Mouse (Mus musculus): ENCODE measurements around the gene Slc35f3. TPM values are rescaled to one million over a fixed set of nuclear protein-coding genes. Genes with fewer than 3 reads are reported as not detected.
"Not testable (repeated sequence)": the region's sequence is repeated elsewhere in the genome, so short reads cannot be mapped to it uniquely, and the experiment has no call there.

Gene Slc35f3
- polyA plus RNA-seq, 1 experiment from 2014 or later, result 0.71 TPM

- no peak overlapping the region for H3K4me3 ChIP-seq
- 20% methylated on average over 2 of the region's 2 CpGs for WGBS
These were observed 81.8 kb downstream of the Slc35f3 start for GRCm38 (mm10) chr8:126380141-126380540.

GRCm38 (mm10) chr8:126381299-126381698 lies 82.9 kb downstream of the Slc35f3 start:
- Histone ChIP-seq H3K4me1 (no peaks in the 10 kb centered on the region), H3K9ac (no peak overlapping the region), H3K4me3 (no peak overlapping the region), H3K27ac (no peak overlapping the region), H3K27me3 (no peaks in the 10 kb centered on the region), H3K36me3 (no peaks in the 10 kb centered on the region), H3K4me2 (no peak overlapping the region), H3K9me3 (no peaks in the 10 kb centered on the region)
- ATAC-seq (ENCODE audit: borderline replicate concordance, extremely low read depth, low FRiP score, low TSS enrichment), result no peak
- WGBS, result 66% methylated on average over 7 of the region's 7 CpGs

More at GRCm38 (mm10) chr8:126380141-126380540, 81.8 kb downstream of the Slc35f3 start:
- Histone ChIP-seq H3K9me3 (no peaks in the 10 kb centered on the region), H3K4me2 (no peak overlapping the region), H3K4me1 (no peaks in the 10 kb centered on the region), H3K9ac (no peak overlapping the region), H3K27ac (no peak overlapping the region), H3K36me3 (no peaks in the 10 kb centered on the region), H3K27me3 (no peaks in the 10 kb centered on the region)
- no peak for ATAC-seq (ENCODE audit: borderline replicate concordance, extremely low read depth, low FRiP score, low TSS enrichment)

- H3K4me2 ChIP-seq, result no peak overlapping the region
- 35% methylated on average over 14 of the region's 14 CpGs for WGBS
These were observed 83.9 kb downstream of the Slc35f3 start for GRCm38 (mm10) chr8:126382216-126382615.

GRCm38 (mm10) chr8:126382749-126383148 lies 84.4 kb downstream of the Slc35f3 start:
- 55% methylated on average over 5 of the region's 5 CpGs for WGBS
- H3K9ac ChIP-seq, result no peak overlapping the region
- H3K4me2 ChIP-seq, result no peak overlapping the region
- no peak overlapping the region for H3K4me3 ChIP-seq
- no peaks in the 10 kb centered on the region for H3K4me1 ChIP-seq
- ATAC-seq (ENCODE audit: borderline replicate concordance, extremely low read depth, low FRiP score, low TSS enrichment), result no peak
- no peaks in the 10 kb centered on the region for H3K9me3 ChIP-seq
- H3K36me3 ChIP-seq, result no peaks in the 10 kb centered on the region
- H3K27me3 ChIP-seq, result no peaks in the 10 kb centered on the region
- no peak overlapping the region for H3K27ac ChIP-seq

More at GRCm38 (mm10) chr8:126382216-126382615, 83.9 kb downstream of the Slc35f3 start:
- Histone ChIP-seq H3K27me3 (no peaks in the 10 kb centered on the region), H3K4me1 (no peaks in the 10 kb centered on the region), H3K9me3 (no peaks in the 10 kb centered on the region), H3K4me3 (no peak overlapping the region), H3K36me3 (no peaks in the 10 kb centered on the region), H3K9ac (no peak overlapping the region), H3K27ac (no peak overlapping the region)
- ATAC-seq (ENCODE audit: borderline replicate concordance, extremely low read depth, low FRiP score, low TSS enrichment), result no peak

- no peak overlapping the region for H3K9ac ChIP-seq
- H3K4me2 ChIP-seq, result no peak overlapping the region
- no peaks in the 10 kb centered on the region for H3K9me3 ChIP-seq
- 69% methylated on average over 4 of the region's 4 CpGs for WGBS
- H3K36me3 ChIP-seq, result no peaks in the 10 kb centered on the region
- H3K4me3 ChIP-seq, result no peak overlapping the region
- H3K27me3 ChIP-seq, result no peaks in the 10 kb centered on the region
- no peak for ATAC-seq (ENCODE audit: borderline replicate concordance, extremely low read depth, low FRiP score, low TSS enrichment)
- H3K4me1 ChIP-seq, result no peaks in the 10 kb centered on the region
- H3K27ac ChIP-seq, result no peak overlapping the region
These were observed 89.2 kb downstream of the Slc35f3 start for GRCm38 (mm10) chr8:126387566-126387965.

- Histone ChIP-seq H3K36me3 (no peaks in the 10 kb centered on the region), H3K9ac (no peak overlapping the region), H3K4me1 (no peaks in the 10 kb centered on the region), H3K27me3 (no peaks in the 10 kb centered on the region), H3K4me2 (no peak overlapping the region), H3K4me3 (no peak overlapping the region), H3K27ac (no peak overlapping the region), H3K9me3 (no peaks in the 10 kb centered on the region)
- 50% methylated on average over 2 of the region's 2 CpGs for WGBS
- no peak for ATAC-seq (ENCODE audit: borderline replicate concordance, extremely low read depth, low FRiP score, low TSS enrichment)
These were observed 93.2 kb downstream of the Slc35f3 start for GRCm38 (mm10) chr8:126391541-126391940.

- WGBS, result 71% methylated on average over 9 of the region's 9 CpGs
- Histone ChIP-seq H3K27ac (no peak overlapping the region), H3K4me2 (no peak overlapping the region), H3K9me3 (no peaks in the 10 kb centered on the region), H3K27me3 (no peaks in the 10 kb centered on the region), H3K4me3 (no peak overlapping the region), H3K9ac (no peak overlapping the region), H3K36me3 (no peaks in the 10 kb centered on the region), H3K4me1 (no peaks in the 10 kb centered on the region)
- ATAC-seq (ENCODE audit: borderline replicate concordance, extremely low read depth, low FRiP score, low TSS enrichment), result no peak
These were observed 97.0 kb downstream of the Slc35f3 start for GRCm38 (mm10) chr8:126395386-126395785.

GRCm38 (mm10) chr8:126395917-126396316 lies 97.6 kb downstream of the Slc35f3 start:
- WGBS, result 72% methylated on average over 5 of the region's 5 CpGs

GRCm38 (mm10) chr8:126398349-126398748 lies 100.0 kb downstream of the Slc35f3 start:
- no peak for ATAC-seq (ENCODE audit: borderline replicate concordance, extremely low read depth, low FRiP score, low TSS enrichment)
- H3K4me2 ChIP-seq, result no peak overlapping the region
- no peaks in the 10 kb centered on the region for H3K36me3 ChIP-seq
- H3K9me3 ChIP-seq, result no peaks in the 10 kb centered on the region
- no peak overlapping the region for H3K9ac ChIP-seq
- no peak overlapping the region for H3K27ac ChIP-seq
- H3K4me3 ChIP-seq, result no peak overlapping the region
- no peaks in the 10 kb centered on the region for H3K27me3 ChIP-seq
- H3K4me1 ChIP-seq, result no peaks in the 10 kb centered on the region
- 67% methylated on average over 3 of the region's 3 CpGs for WGBS

More at GRCm38 (mm10) chr8:126395917-126396316, 97.6 kb downstream of the Slc35f3 start:
- Histone ChIP-seq H3K4me3 (no peak overlapping the region), H3K36me3 (no peaks in the 10 kb centered on the region), H3K27ac (no peak overlapping the region), H3K27me3 (no peaks in the 10 kb centered on the region), H3K9ac (no peak overlapping the region), H3K4me2 (no peak overlapping the region), H3K4me1 (no peaks in the 10 kb centered on the region), H3K9me3 (no peaks in the 10 kb centered on the region)
- ATAC-seq (ENCODE audit: borderline replicate concordance, extremely low read depth, low FRiP score, low TSS enrichment), result no peak

- not testable (repeated sequence) for H3K36me3 ChIP-seq; H3K27me3 ChIP-seq; H3K27ac ChIP-seq; H3K9ac ChIP-seq; H3K9me3 ChIP-seq; ATAC-seq (ENCODE audit: borderline replicate concordance, extremely low read depth, low FRiP score, low TSS enrichment); H3K4me1 ChIP-seq; H3K4me3 ChIP-seq; H3K4me2 ChIP-seq
These were observed 106.2 kb downstream of the Slc35f3 start for GRCm38 (mm10) chr8:126404550-126404949.

- Histone ChIP-seq H3K36me3 (no peaks in the 10 kb centered on the region), H3K4me2 (no peak overlapping the region), H3K27me3 (no peaks in the 10 kb centered on the region), H3K4me3 (no peak overlapping the region), H3K9ac (no peak overlapping the region), H3K4me1 (no peaks in the 10 kb centered on the region), H3K9me3 (no peaks in the 10 kb centered on the region), H3K27ac (no peak overlapping the region)
- 64% methylated on average over 4 of the region's 4 CpGs for WGBS
- no peak for ATAC-seq (ENCODE audit: borderline replicate concordance, extremely low read depth, low FRiP score, low TSS enrichment)
These were observed 106.7 kb downstream of the Slc35f3 start for GRCm38 (mm10) chr8:126405030-126405429.

- Histone ChIP-seq H3K4me2 (no peak overlapping the region), H3K4me3 (no peak overlapping the region), H3K9ac (no peak overlapping the region), H3K4me1 (peaks cover 15% of the 10 kb centered on the region), H3K9me3 (no peaks in the 10 kb centered on the region), H3K36me3 (peaks cover 2% of the 10 kb centered on the region), H3K27ac (no peak overlapping the region), H3K27me3 (no peaks in the 10 kb centered on the region)
- 71% methylated on average over 3 of the region's 3 CpGs for WGBS
- ATAC-seq (ENCODE audit: borderline replicate concordance, extremely low read depth, low FRiP score, low TSS enrichment), result no peak
These were observed 122.5 kb downstream of the Slc35f3 start for GRCm38 (mm10) chr8:126420834-126421233.

All from lung, embryonic 15.5 days (tissue).